Mouse (Mus musculus) CD8-positive naive resting alpha-beta T cell, adult 2 months (primary cell): ENCODE data around the gene Kcnj4.
"Not testable (repeated sequence)": the region's sequence is repeated elsewhere in the genome, so short reads cannot be mapped to it uniquely, and the experiment has no call there.

Source experiments
- DNase-seq, 2 experiments: peaks; one replicate each; pipeline ENCODE4 v3.0.0; 2022; ENCODE audit warnings: low read depth in 2 of 2, low spot score in 2 of 2

Kcnj4 gene

DNA sequence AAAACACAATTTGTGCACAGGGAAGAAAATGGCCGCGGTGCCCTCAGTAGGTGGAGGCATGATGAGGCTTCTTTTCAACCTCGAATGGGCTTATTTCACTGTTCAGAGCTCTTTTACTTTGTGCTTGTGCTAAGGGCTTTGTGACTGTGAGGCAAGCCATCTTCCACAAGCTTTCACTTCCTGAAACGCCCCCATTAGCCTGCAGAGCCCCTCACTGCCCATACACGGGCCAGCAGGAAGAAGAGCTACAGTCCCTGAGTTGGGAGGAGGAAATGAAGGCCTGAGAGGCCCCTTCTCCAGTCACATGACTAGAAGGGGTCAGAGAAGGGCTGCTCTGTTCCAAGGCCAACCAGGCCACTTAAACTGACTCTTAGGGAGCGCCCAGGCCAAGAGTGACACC is 48.5 kb downstream of the Kcnj4 start:
- no peak for DNase-seq

DNA sequence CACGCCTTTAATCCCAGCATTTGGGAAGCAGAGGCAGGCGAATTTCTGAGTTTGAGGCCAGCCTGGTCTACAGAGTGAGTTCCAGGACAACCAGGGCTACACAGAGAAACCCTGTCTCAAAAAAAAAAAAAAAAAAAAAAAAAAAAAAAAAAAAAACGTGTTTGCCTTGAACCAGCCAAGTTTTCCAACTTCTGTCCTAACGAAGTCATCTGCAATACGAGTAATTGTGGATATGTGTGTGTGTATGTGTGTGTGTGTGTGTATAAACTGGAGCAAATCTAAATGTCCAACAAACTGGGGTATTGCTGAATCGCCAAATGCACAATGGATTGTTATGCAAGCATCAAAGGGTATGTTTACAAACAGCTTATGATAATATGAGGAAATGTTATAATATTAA is 48.9 kb downstream of the Kcnj4 start:
- not testable (repeated sequence) for DNase-seq

DNA sequence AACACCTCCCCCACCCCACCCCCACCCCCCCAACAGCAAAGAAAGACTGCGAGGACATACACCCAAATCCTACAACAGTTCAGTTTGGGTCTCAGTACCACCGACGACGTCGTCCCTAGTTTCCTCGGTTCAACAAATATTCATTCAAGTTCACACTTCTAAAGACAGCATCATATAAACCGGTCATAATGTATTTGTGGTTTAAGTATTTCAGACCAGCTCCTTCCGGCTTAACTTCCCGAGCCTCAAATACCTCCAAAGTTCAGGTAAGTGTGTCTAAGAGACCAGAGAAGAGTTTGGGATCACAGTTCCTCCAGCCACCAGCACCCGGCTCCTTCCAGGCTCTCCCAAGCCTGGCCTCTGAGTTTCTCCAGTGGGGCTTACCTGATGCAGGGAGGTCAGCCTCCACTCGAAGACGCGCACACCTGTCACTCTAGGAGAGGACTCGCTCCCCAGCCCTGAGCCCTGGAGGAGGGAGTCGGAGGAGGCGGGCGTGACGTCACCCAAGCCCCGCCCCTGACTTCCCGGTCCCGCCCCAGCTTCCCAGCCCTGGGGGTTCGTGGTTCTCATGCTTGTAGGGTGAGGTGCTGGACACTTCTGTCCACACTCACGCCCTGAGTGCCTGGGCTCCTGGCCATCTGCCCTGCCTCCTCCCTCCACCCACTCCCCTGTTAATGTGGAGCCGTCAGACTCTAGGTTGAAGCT is 49.8 kb downstream of the Kcnj4 start, which contains the start of gene Csnk1e:
Csnk1e (minus strand) TSS at position 461 of the 705 bp plus-strand sequence.
- no peak for DNase-seq

DNA sequence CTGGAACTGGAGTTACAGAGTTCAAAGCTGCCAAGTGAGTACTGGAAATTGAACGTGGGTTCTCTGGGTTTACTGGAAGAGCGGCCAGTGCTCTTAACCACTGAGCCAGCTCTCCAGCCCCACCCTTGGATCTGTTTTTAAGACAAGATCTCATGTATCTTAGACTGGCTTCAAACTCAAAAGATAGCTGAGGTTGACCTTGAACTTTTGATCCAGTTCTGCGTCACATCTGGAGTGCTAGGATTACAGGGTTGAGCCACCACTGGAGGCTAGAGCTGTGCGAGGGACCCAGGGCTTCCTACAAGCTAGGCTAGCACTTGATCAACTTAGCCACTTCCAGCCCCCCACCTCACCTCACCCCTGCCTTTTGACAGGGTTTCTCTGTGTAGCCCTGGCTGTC is 51.2 kb downstream of the Kcnj4 start:
- DNase-seq, result no peak

DNA sequence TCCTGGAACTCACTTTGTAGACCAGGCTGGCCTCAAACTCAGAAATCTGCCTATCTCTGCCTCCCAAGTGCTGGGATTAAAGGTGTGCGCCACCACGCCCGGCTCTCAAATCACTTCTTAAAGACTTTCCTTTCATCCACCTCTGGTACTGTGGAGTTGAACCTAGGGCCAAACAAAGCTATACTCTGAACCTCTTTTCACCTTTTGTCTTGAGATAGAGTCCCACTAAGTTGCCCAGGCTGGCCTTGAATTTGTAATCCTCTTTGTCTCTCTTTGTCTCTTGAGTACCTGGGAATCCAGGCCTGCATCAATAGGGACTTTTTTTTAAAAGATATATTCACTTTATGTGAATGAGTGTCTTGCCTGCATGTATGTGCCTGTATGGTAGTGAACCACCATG is 57.0 kb downstream of the Kcnj4 start:
- DNase-seq, result no peak

DNA sequence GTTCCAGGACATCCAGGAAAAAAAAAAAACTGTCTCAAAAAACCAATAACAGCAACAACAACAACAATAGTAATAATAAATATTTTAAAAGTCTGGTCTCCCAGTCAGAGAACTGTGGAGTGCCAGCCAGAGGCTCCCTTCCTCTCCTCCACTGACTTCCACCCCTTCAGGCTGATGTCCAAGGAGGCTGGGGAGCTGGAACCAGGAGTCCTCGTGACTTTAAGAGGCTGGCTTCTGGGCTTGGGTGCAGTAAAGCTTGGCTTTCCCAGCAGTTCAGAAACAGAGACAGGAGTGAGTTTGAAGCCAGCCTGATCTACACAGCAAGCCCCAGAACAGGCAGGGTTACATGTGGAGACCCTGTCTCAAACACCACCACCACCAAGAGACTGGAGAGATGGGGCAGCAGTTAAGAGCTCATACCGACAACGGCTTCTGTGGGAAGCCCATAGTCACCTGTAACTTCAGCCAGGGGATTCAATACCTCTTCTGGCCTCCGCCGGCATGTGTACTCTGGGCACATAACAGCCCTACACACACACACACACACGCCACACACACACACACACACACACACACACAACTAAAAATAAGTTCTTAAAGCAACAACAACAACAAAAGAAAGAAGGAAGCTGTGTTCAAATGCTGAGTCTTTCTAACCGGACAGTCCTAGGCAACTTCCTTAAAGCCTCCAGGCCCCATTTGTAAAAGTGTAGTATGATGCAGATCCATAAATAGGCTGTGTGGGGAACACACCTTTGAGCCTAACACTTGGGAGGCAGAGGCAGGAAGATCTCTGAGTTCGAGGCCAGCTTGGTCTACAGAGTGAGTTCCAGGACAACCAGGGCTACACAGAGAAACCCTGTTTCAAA is 59.0 kb downstream of the Kcnj4 start:
- DNase-seq, result no peak

DNA sequence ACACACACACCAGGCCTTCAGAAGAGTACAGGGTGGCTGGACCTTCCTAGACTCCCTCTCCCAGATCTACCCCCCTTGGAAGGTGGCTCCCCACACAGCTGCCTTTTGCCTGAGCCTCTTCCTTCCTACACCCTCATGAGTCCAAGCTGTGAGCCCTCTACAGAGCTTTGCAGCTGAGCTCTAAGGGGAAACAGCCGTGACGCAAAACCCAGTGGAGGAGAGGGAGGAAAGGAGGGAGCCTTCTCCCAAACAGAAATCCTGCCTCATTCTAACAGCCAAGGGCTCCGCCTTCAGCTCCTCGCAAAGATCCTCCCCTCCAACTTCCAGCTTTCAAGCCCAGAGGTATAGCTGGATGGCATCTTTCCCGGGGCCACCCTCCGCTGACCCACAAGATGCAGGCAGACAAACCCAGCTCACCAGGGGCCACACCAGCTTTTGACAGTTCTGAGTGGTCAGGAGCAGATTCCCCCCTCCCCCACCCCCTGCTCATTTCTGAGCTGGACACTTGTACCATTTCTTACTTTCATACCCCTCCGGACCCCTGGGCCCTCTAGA is 61.1 kb downstream of the Kcnj4 start:
- no peak for DNase-seq

DNA sequence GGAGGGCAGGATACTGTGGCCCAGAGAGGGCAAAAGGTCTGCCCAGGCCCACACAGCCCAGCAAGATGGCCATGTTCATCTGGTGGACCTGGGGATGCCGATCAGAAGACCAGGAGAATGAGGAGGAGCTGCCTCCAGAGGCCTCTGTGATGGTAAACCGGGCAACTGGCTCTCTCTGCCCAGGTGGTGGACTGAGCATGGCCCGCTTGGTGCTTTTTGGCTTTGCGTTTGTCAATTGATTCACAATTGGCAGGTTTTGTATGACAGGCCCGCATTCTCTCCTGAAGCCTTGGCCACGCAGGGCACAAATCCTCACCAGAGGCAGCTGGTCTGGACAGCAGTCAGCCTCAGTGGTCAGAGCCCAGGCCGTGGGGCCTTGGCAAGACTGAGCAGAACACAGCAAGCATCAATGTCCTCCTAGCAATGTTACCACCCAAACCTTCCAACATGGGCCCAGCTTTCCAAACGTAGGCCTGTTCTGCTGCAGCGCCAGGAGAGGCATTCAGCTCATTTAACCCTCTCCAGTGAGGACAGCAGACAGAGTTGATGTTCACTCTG is 62.0 kb downstream of the Kcnj4 start:
- no peak for DNase-seq

DNA sequence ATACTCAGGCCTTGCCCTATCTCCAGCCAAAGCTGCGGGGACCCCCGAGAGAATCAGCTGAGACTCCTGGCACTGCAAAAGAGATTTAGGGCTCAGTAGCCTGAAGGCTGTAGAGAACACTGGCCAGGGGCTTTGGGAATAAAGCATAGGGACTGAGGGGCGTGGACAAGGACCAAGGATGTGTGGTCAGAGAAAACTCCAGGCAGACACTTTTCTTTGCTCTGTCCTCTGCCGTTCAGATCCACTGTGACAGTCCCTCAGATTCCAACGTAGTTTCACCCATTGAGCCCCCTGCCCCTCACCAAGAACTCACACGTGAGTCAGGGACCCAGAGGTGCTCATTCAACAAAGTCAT is 62.8 kb downstream of the Kcnj4 start:
- DNase-seq, result no peak

DNA sequence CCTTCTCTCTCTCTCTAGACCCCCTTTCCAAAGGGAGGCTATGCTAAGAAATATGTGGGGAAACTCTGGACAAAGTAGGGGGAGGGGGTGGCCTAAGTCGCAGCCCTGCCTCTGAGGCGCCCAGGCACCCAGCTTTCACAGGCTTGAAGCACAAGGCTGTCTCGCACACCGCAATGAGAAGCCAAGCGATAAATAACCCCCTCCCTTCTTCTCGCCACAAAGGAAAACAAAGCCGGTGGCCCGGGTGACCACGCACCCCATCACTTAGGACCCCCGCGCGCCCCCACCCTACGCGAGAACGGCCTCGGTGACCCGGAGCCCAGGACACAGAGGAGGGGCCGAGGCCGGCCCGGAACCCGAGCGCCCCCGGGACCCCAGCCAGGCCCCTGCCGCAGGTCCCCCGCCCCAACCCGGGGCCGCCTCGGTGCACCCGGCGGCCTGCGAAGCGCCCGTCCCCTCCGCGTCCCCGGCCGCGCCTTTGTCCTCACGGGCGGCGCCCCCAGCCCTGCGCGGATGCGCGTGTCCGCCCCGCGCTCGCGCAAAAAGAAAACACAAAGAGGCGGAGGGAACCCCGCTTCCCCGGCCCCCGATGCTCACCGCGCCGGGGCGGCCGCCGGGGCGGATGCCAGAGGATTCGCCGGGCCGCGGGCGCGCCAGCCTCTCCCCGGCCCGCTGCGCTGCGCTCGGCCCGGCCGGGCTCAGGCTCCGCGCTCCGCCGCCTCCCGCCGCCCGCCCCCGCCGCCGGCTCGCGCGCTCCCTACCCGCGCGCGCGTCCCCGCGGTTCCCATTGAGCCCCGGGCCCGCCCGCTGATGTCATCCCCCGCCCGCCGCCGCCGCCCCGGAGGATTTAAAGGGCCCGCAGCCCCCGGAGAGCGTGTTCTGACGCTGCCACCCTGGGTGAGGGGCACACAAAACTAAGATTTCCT is 63.4 kb downstream of the Kcnj4 start:
- peak; percentile 28 to 38 for DNase-seq

DNA sequence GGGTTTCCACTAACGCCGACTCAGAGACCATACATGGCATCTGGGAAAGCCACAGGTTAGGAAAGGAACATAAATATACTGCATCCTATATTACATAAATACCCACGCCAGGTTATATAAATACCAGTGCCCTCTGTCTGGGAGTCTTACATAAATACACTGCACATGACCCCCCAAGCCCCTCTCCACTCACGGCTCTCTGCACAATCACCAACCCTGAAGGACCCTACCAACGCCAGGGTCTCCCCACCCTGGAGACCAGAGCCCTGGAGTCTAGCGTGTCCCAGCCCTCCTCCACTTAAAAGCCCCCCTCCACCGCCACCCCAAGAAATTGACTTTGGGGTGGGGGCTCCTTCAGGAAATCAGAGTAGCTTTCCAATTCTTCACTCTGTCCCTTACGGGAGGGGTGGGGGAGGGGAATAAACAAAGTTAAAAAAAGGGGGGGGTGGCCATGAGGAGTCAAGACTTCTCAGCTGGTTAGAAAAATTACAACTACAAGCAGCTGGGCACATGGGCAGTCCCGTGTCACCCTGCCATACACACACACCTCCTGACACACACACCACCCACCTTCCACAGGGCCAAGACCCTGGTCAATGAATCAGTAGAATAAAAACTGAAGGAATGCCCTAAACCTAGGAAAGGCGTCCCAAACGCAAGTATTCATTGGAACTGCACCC is 64.2 kb downstream of the Kcnj4 start:
- peak in 1 of 2 experiments; percentile 7 for DNase-seq

DNA sequence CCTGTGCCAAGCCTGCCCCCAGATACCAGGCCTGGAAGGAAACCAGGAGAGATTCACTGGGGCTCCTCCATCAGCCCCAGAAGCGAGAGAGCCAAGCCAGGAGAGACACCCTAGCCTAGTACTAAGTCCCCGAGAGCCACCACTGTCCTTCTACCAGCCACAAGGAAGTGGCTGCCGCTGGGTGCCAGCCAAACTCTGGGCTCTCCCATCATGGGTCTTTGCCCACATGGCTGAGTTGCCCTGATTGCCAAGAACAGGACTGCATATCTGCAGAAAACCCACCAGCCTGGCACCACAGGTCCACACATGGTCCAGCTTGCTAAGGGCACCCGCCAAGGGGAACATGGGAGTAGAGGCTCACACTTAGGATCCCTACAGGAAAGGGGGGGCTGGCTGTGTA is 64.8 kb downstream of the Kcnj4 start:
- peak in 1 of 2 experiments; percentile 7 for DNase-seq

DNA sequence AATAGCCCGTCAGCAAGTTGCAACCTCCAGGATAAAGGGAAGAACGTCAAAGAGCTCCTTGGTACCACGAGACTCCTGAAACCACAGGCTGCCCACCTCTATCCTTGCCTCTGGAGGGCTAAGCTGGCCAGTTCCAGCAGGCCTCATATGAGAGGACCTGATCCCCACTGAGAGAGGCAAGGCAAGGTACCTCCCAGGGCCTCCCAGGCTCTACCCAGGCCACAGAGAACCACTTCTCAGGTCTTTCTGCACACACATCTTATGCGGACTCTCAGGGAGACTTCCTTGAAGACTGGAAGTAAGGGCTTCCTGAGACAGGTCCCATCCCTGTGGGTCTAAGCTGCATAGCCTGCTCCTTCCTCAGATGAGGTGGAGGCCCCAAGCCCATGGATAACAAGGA is 65.7 kb downstream of the Kcnj4 start:
- no peak for DNase-seq

DNA sequence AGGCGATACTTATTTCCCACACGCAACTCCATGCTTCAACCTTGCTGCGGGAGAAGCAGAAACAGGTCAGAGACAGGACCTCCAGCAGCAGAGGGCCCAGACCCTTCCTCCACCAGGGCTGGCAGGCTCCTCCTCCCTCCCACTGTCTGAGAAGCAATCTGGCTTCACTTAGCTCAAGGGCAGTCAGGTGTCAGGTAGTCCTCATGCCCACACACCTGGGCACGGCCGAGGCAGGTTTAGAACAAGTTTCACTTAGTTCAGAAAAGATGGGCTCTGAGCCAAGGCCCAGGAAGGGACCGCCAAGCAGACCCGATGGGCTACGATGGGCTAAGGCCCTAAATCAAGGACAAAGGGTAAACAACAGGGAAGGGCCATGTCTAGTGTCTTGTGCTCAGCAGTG is 66.2 kb downstream of the Kcnj4 start:
- DNase-seq, result no peak

DNA sequence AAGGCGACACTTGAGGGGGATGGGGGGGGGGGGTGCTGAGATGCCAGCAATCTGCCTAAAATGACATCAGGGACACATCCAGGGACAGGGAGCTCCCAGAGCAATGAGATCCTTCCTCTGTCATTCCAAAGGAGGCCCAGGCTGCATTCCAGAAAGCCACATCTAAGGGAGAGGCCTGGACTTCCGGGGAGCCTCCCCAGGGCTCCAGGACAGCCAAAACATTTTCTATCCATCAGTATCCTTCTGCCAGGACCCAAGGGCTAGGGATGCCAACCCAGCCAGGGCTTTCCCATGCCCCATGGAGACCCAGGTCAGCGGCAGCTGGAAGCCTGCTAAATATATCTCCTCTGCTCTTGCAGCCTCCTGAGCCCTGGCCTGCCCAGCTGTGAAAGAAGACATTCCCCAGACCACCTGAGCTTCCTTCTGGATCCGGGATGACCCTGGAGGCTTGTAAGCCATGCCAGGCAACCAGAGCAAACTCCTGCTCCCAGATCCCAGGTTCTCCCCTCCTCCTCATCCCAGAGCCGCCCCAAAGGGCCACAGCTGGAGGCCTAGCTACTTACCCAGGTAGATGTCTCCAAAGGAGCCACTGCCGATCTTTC is 66.7 kb downstream of the Kcnj4 start:
- no peak for DNase-seq

DNA sequence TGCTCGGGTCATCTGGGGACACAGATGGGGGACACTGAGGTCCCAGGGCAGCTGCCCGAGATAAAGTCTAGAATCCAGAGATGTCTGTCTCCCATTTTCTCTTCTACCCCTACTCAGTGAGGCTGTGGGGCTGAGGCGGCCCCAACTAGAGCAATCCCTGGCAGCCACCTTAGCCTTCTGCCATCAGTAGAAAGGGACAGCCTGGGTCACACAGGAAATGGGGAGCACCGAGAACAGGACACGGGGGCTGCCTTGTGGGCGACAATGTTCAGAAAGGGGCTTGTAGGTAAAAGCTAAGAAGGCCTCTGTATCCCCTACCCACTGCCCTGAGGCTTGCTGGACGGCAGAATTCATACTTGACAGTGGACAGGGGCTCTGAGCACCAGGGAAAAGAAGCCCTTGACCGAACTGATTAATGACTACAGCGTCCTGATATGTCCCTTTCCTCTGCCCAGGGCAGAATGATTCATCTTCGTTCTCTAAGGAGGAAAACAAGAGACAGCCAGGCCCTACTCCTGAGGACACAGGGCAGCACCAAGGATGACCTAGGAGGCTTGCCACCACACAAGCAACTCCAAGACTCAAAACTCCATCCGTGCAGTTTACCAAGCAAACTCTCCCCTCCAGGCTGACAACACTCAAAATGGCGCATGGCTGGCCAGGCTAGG is 67.4 kb downstream of the Kcnj4 start:
- no peak for DNase-seq

DNA sequence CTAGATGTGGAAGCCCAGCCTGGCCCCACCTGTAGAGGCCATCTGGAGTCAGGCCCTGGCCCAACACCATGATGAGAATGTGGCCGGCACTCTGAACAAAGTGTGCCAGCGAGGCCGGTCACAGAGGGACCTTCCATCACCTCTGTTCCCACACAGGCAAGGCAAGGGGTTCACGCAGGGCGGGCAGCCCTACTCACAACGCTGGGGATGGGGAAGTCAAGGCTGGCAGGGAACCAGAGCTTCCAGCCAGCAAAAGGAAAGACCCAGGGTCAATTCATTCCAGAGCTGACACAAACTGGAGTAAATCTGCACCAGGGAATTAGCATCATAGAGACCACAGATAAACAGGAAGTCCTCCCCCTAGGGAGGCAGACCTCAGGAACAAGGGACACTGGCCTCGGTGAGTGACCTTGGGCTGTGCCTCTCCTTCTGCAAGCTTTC is 68.5 kb downstream of the Kcnj4 start:
- no peak for DNase-seq

DNA sequence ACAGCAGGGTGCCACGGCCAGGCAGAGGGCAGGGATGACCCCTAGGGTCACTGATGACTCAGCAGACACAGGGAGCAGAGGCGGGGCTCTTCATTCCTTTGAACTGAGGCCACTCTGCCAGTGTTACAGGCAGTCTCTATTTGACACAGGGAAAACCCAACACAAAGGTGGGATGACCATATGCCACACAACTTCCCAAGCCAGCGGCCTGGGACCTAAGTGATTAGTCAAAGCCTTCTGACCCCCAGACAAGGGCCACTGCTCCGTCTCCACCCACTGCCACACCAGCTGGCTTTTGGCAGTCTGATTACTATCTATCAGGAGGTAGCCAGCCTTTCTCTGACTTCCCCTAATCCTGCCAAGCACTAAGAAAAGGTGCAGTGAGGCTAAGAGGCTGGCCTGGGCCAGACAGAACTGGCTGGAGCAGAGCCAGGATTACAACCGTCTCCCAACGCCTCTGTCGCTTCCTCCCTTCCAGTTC is 69.8 kb downstream of the Kcnj4 start:
- no peak for DNase-seq
